Mouse (Mus musculus) left cerebral cortex, postnatal 4 days (tissue): ENCODE data around the gene Nhlrc1. TPM values are rescaled to one million over a fixed set of nuclear protein-coding genes. Genes with fewer than 3 reads are reported as not detected.

ENCODE experiments used
- DNase-seq: peaks from one replicate; pipeline ENCODE4 v3.0.0-alpha.2; 2022
- intact Hi-C: fragments of 180-260 bp; cut with DNase I; formaldehyde crosslinking; loops from one replicate; pipeline ENCODE4 v1.15.1; 2025
- total RNA-seq, 2 experiments: library from RNA; stranded (reverse); gene quantifications; 2 replicates each; pipeline ENCODE4 v1.2.3; 2021

Gene Nhlrc1
- total RNA-seq, 2 experiments from 2014 or later, result 13.8 to 14.9 TPM

DNA sequence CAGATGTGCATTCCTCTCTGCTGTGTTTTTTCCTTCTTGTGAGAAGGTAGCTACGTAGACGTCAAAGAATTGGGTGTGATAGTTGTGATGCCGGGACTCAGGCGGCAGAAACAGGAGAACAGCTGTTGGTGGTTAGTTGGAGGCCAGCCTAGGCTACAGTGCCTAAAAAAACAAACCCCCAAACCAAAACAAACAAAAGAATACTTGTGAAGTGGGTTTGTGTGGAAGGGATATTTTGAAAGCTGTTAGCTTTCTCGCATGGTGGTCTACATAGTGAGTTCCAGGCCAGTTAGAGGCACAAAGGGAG lies 498 bp upstream of the Nhlrc1 start:
- no peak for DNase-seq
- intact Hi-C loops, result loop anchor here (5.0 kb wide), 1 partner anchor 288 kb away; the partner anchor contains the start of gene Nup153

DNA sequence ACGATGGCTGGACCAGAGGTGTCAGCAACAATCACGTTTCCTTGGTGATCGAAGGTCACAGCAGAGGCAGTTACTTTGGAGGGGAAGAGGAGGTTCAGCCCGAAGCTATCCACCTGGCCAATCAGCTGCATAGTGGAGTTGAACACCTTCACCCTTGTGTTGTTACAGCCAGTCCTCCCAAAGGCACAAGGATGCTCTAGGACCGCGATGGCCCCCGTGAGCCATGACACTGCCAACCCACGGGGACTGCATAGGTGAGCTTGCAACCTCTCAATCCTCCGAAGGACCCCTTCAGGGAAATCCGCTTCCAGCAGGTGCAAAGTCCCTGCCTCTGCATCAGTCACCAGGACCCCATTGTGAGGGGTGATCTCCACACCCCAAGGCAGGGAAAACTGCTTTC lies 910 bp downstream of the Nhlrc1 start:
- DNase-seq, result no peak
- intact Hi-C loops, result loop anchor here (5.0 kb wide), 2 partner anchors 81 to 176 kb away; no protein-coding TSS in a partner anchor

DNA sequence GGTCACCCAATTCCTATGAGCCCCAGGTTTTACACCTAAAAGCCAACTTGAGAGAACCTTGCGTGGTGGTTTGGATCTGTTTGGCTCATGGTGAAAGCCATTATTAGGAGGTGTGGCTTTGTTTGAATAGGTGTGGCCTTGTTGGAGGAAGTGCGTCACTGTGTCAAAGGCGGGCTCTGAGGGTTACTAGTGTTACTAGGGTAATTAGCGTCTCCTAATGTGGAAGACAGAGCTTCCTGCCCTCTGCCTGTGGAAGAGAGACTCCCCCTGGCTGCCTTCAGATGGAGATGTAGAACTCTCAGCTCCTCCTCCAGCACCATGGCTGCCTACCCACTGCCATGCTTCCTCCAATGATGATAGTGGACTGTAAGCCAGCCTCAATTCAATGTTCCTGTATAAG lies 13.1 kb downstream of the Nhlrc1 start:
- DNase-seq, result no peak
- intact Hi-C loops, result no loop called here

DNA sequence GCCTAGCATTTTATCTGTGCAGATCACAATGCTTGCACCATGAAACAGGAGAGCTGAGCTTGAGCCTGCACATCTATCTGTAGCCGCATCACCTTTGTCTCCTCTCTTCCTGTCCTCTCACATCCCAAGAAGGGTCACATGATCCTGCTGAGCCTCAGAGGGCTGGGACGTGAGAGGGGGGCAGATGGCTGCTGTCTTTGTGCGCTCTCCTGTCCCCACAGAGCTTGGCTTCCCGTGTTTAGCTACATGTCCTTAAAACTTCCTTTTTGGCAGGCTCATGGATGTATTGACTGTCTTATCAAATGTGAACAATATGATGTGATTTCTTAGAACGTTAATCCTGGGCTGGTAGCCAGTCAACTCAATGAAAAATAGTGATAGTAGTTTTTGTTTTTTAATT lies 15.2 kb downstream of the Nhlrc1 start:
- intact Hi-C loops, result no loop called here
- DNase-seq, result no peak

GRCm38 (mm10) chr13:46997355-46997754 lies 17.3 kb downstream of the Nhlrc1 start:
- intact Hi-C loops, result no loop called here

DNA sequence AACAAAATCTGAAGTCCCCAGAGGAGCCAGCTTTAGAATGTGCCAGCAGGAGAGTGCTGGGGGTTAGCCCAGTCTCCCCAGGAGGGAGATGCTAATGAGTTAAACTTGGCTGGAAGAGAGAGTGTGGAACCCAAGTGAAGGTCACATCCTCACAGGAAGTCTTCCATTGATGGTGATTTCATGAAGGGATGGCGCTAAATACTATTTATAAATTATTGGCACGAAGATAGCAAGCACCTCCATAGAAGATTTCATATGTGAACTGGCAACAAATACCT lies 21.4 kb downstream of the Nhlrc1 start:
- peak; percentile 50 for DNase-seq
- intact Hi-C loops, result no loop called here

More at GRCm38 (mm10) chr13:46997355-46997754, 17.3 kb downstream of the Nhlrc1 start:
- DNase-seq, result no peak

DNA sequence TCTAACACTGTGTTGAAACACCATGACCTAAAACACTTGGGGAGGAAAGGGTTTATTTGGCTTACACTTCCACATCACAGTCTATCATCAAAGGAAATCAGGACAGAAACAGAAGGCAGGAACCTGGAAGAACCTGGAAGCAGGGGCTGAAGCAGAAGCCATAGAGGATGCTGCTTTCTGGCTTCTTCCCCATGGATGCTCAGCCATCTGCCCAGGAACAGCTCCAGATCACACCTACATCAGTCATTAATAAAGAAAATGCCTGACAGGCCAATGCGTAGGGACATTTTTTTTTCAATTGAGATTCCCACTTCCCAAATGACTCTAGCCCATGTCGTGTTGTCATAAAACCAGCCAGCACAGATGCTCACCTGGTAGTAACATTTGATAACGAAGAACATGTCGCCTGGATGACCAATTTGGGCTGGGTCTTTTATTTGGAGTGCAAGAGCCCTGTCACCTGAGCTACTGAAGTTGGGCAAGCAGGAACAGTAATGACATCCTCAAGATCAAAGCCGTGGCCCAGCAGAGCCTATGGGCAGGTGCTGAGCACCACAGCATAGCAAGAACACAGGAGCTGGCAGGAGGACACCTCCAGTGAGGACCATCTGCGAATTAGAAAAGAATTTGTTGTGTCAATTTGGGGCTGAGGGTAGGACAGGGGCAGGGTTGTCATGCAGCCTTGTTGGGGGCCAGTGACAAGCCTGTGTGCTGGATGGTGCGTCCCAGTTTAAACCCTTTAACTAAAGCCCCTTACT lies 22.0 kb downstream of the Nhlrc1 start:
- DNase-seq, result peak; percentile 29
- intact Hi-C loops, result no loop called here

DNA sequence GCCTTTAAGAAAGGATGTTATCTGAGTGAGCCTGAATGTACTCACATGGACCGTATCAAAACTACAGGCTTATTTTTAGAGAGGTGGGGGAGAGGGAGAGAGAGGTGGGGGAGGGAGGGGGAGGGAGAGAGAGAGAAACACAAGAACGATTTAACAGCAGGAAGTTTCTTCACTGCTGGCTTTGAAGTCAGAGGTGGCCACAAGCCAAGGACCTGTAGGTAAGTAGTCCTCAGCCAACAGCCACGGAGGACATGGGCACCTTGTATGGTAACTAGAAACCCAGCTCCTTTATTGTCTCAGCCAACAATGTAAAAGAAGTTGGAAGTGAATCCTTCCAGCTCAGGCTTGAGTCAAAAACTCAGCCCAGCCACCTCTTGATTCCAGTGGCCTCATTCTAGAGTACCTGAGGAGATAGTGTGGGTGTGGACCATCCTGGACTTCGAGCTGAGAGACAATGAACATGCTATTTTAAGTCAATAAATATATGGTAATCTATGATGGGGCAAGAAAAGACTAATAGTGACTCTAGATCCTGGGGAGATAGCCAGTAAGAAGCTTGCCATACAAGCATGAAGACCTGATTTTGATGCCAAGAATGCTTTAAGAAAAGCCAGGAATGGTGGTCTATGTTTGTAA lies 24.2 kb downstream of the Nhlrc1 start:
- intact Hi-C loops, result no loop called here
- peak; percentile 44 for DNase-seq

GRCm38 (mm10) chr13:46987941-46988340 lies 26.7 kb downstream of the Nhlrc1 start:
- intact Hi-C loops, result no loop called here
- no peak for DNase-seq

GRCm38 (mm10) chr13:46986208-46986607 lies 28.4 kb downstream of the Nhlrc1 start:
- intact Hi-C loops, result no loop called here

DNA sequence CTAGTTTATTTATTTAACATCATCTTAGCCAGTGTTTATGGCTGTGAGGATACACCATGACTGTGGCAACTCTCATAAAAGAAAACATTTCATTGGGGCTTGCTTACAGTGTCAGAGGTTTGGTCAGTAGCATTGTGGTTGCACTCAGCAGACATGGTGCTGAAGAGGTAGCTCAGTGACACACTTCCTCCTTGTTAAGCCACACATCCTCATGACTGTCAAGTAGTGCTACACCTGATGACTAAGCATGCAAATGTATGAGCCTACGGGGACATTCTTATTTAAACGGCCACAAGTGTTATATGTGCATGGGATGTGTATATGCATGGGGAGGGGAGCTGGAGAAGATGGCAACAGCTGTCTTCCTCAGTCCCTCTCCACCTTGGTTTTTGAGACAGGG lies 30.8 kb downstream of the Nhlrc1 start:
- intact Hi-C loops, result no loop called here
- DNase-seq, result no peak

More at GRCm38 (mm10) chr13:46986208-46986607, 28.4 kb downstream of the Nhlrc1 start:
- DNase-seq, result no peak

DNA sequence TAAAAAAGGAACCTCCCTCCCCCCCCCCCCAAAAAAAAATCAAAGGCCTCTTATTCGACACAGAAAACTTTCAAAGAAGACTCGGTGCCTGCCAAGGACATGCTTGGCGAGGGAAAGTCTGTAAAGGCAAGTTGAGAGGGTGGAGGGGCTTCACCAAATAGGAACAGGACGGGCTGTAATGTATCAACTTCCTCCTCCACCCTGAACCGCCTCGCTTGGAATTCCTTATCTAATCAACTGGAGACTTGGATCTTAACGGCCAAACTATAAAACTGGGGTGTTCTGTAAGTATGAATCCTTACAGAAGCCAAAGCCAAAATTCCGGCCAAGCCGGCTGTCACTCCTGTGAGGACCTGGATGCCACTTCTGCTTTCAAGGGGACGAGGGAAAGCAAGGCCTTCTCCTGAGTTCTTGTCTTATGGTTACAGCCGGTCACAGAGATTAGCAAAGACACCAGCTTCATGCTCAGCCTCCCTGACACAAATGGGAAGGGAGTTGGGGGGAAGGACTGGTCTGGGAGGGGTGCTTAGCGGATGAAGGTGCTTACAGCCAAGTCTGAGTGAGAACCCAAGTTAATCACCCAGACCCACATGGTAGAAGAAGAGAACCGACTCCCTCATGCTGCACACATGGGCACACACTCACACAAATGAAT lies 34.7 kb downstream of the Nhlrc1 start:
- no peak for DNase-seq
- intact Hi-C loops, result no loop called here

DNA sequence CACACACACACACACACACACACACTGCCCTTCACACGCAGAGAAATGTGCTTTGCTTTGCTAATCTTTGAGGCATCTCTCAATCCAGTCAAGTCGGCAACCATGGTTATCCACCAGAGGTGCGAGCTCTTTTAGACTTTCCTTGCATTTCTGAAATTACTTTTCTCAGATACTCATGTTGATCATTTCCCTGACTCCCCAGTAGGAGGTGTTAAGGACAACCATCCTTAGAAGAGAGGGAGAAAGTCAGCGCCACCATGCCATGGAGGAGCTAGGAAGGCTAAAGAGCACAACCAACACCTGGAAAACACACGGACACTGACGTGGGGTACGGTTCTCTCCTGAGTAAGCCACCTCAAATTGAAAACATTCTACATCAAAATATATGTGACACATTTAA lies 38.1 kb downstream of the Nhlrc1 start:
- no peak for DNase-seq
- intact Hi-C loops, result no loop called here

DNA sequence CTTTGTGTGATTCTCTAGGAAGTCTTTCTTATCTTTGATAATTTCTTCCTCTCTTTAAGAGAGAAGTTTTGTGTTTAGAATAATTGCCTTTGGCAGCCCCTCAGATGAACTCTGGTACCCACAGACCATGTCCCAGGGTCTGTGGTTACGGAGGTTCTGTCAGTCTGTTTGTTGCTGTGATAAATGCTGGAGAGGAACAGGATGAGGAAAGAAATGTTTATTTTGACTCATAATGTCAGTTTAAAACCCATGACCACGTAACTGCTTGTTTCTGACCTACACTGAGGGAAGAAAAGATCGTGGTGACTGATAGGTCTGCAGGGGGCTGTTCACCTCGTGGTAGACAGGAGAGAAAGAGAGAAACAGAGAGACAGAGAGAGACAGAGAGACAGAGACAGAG lies 38.7 kb downstream of the Nhlrc1 start:
- intact Hi-C loops, result no loop called here
- no peak for DNase-seq

DNA sequence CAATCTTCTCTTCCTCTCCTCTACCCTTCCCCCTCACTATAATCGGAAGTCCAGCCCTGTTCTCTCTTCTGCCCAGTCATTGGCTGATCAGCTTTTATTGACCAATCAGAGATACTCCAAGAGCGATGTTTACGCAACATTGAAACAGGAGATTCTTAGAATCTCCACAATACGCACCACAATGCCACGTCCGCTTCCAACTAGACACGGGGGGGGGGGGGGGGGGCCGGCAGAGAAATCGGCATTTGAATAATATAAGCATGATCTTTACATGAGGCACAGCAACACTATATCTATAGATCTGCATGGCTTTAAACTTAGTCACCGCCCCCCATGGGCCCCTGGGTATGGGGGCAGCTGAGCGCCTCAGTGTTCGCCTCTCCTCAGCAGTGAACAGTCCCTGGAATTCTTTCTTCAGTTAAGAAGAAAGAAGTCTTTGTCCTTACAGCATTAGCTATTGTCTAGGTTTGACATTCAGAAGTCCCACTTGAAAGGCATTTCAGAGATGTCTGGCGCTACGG lies 39.6 kb downstream of the Nhlrc1 start:
- intact Hi-C loops, result no loop called here
- DNase-seq, result no peak

DNA sequence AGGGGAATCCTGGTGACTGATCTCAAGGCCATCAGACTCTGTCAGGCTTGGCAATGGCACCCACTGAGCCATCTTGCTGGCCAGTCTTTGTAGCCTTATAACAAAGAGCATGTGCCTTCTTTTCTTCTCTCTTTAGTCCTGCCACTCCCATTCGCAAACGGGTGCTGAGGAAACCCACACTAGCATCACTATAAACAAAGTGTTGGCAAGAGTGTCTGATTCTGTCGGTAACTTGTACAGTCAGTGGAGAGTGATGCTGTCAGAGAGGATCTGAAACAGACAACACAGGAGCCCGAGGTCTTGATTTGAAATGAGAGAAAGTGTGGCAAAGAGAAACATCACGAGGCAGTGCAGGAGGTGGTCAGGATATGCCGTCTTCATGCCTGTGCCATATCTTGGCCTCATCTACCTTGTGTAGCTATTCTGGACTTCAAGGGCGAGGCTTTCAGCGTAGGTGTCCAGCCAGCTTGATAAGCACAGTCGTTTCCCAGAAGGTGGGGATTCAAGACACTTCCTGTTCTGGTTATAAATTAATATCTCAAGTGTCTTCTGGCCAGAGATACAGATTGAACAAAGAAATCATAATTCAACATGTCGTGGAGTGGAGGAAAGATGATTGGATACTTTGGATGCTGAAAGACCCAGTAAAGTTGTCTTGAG lies 44.2 kb downstream of the Nhlrc1 start:
- no peak for DNase-seq

DNA sequence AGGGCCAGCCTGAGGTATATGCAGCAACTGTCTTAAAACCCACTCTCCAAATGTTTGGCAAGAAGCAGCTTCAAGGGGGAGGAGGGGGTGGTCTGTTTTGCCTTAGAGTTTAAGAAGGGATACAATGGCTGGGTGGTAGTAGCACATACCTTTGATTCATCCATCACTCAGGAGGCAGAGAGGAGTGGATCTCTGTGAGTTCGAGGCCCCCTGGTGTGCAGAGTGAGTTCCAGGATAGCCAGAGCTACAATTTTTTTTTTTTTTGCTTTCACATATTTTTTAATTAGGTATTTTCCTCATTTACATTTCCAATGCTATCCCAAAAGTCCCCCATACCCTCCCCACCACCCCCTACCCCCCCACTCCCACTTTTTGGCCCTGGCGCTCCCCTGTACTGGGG lies 46.0 kb downstream of the Nhlrc1 start:
- DNase-seq, result no peak
- intact Hi-C loops, result no loop called here

More for the DNA sequence above, 44.2 kb downstream of the Nhlrc1 start:
- intact Hi-C loops, result no loop called here

DNA sequence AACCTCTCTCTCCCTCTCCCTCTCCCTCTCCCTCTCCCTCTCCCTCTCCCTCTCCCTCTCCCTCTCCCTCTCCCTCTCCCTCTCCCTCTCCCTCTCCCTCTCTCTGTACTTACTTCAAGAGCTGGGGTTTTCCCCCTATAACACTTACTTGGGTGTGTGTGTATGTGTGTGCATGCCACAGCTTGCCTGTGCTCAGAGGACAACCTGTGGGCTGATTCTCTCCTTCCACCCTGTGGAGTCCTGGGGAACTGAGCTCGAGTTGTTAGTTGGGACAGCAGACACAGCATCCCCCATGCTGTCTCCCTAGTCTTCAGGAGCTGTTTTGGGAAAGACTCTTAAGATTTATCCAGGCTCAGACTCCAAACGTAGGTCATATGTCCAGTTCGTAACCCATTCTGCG lies 47.3 kb downstream of the Nhlrc1 start:
- intact Hi-C loops, result no loop called here
- DNase-seq, result no peak
